Mouse (Mus musculus): ENCODE results near the gene 1700001J03Rik.

- no peak for TF ChIP-seq CTCF (IDR thresholded peaks at IDR 0.05; ENCODE audit: extremely low read depth, insufficient read depth, insufficient read length, insufficient replicate concordance)
- no peak for TF ChIP-seq POLR2A (IDR thresholded peaks at IDR 0.05; ENCODE audit: low read depth, low read length)
Observed at GRCm38 (mm10) chr5:146199073-146199472, 14.0 kb upstream of the 1700001J03Rik start.

All from spleen, adult 2 months (tissue).